Mouse (Mus musculus): ENCODE results near the gene Noxo1. TPM values are rescaled to one million over a fixed set of nuclear protein-coding genes. Genes with fewer than 3 reads are reported as not detected.

The Noxo1 gene
- polyA plus RNA-seq, 1 experiment, result 7.3 TPM

GRCm38 (mm10) chr17:24677500-24678080 lies 18.4 kb upstream of the Noxo1 start:
- WGBS, result 92% methylated on average over 24 of the region's 24 CpGs
- Histone ChIP-seq H3K27me3 (ENCODE audit: control insufficient read depth, insufficient read depth, low read length) (no peaks in the 10 kb centered on the region), H3K4me3 (replicated peaks; ENCODE audit: insufficient read depth, low read depth, low read length) (no peak overlapping the region), H3K27ac (ENCODE audit: insufficient read depth, low read length) (no peak overlapping the region), H3K4me1 (ENCODE audit: control insufficient read depth, insufficient read depth, low read length) (peaks cover 22% of the 10 kb centered on the region)
- TF ChIP-seq CTCF (IDR thresholded peaks at IDR 0.05; ENCODE audit: borderline replicate concordance, insufficient read depth, low read depth, low read length), result no peak
- no peak for TF ChIP-seq POLR2A (IDR thresholded peaks at IDR 0.05; ENCODE audit: borderline replicate concordance, insufficient read depth, low read length)
- DNase-seq, result no peak

GRCm38 (mm10) chr17:24686514-24686913 lies 9.5 kb upstream of the Noxo1 start:
- peaks cover 20% of the 10 kb centered on the region for H3K4me1 ChIP-seq (ENCODE audit: control insufficient read depth, insufficient read depth, low read length)
- TF ChIP-seq POLR2A (IDR thresholded peaks at IDR 0.05; ENCODE audit: borderline replicate concordance, insufficient read depth, low read length) (no peak), CTCF (IDR thresholded peaks at IDR 0.05; ENCODE audit: borderline replicate concordance, insufficient read depth, low read depth, low read length) (no peak)
- H3K4me3 ChIP-seq (replicated peaks; ENCODE audit: insufficient read depth, low read depth, low read length), result no peak overlapping the region
- H3K27me3 ChIP-seq (ENCODE audit: control insufficient read depth, insufficient read depth, low read length), result no peaks in the 10 kb centered on the region
- DNase-seq, result no peak
- 50% methylated on average over 16 of the region's 16 CpGs for WGBS
- no peak overlapping the region for H3K27ac ChIP-seq (ENCODE audit: insufficient read depth, low read length)

GRCm38 (mm10) chr17:24687146-24687595 lies 8.9 kb upstream of the Noxo1 start:
- TF ChIP-seq POLR2A (IDR thresholded peaks at IDR 0.05; ENCODE audit: borderline replicate concordance, insufficient read depth, low read length) (no peak), CTCF (IDR thresholded peaks at IDR 0.05; ENCODE audit: borderline replicate concordance, insufficient read depth, low read depth, low read length) (no peak)
- H3K4me1 ChIP-seq (ENCODE audit: control insufficient read depth, insufficient read depth, low read length), result peaks cover 20% of the 10 kb centered on the region
- WGBS, result 16% methylated on average over 25 of the region's 25 CpGs
- H3K27me3 ChIP-seq (ENCODE audit: control insufficient read depth, insufficient read depth, low read length), result no peaks in the 10 kb centered on the region
- no peak for DNase-seq
- no peak overlapping the region for H3K27ac ChIP-seq (ENCODE audit: insufficient read depth, low read length)
- peak overlapping the region; percentile 26 for H3K4me3 ChIP-seq (replicated peaks; ENCODE audit: insufficient read depth, low read depth, low read length)

DNA sequence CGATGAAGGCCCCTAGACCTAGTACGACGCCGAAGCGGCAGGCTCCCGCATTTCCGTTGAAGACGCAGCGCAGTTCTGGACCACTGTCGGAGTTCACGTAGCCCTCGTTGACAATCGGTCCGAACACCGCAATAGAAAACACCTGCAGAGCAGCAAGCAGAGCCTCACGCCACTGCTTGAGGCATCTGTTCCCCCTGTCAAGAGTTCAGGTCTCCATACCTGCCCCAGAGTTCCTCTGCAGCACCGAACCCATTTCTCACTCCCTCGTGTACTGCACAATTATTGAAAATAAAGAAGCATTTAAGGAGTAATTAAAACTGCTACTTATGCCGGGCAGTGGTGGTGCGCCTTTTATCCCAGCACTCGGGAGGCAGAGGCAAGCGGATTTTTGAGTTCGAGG lies 8.4 kb upstream of the Noxo1 start:
- no peak for DNase-seq
- Histone ChIP-seq H3K4me1 (ENCODE audit: control insufficient read depth, insufficient read depth, low read length) (peaks cover 20% of the 10 kb centered on the region), H3K4me3 (replicated peaks; ENCODE audit: insufficient read depth, low read depth, low read length) (peak overlapping the region; percentile 26), H3K27me3 (ENCODE audit: control insufficient read depth, insufficient read depth, low read length) (no peaks in the 10 kb centered on the region), H3K27ac (ENCODE audit: insufficient read depth, low read length) (no peak overlapping the region)
- WGBS, result 38% methylated on average over 23 of the region's 23 CpGs
- TF ChIP-seq CTCF (IDR thresholded peaks at IDR 0.05; ENCODE audit: borderline replicate concordance, insufficient read depth, low read depth, low read length), result no peak
- TF ChIP-seq POLR2A (IDR thresholded peaks at IDR 0.05; ENCODE audit: borderline replicate concordance, insufficient read depth, low read length), result no peak

GRCm38 (mm10) chr17:24689251-24690081 lies 6.6 kb upstream of the Noxo1 start, which contains the start of gene Syngr3:
Syngr3 (minus strand) TSS chr17:24689955.
- H3K27me3 ChIP-seq (ENCODE audit: control insufficient read depth, insufficient read depth, low read length), result no peaks in the 10 kb centered on the region
- H3K4me1 ChIP-seq (ENCODE audit: control insufficient read depth, insufficient read depth, low read length), result peaks cover 20% of the 10 kb centered on the region
- no peak for TF ChIP-seq CTCF (IDR thresholded peaks at IDR 0.05; ENCODE audit: borderline replicate concordance, insufficient read depth, low read depth, low read length)
- peak; percentile 81 for TF ChIP-seq POLR2A (IDR thresholded peaks at IDR 0.05; ENCODE audit: borderline replicate concordance, insufficient read depth, low read length)
- peak within 1 kb of the TSS; percentile 78 for H3K4me3 ChIP-seq (replicated peaks; ENCODE audit: insufficient read depth, low read depth, low read length)
- under 1% methylated on average over 55 of the region's 55 CpGs for WGBS
- DNase-seq, result peak; percentile 62 to 75
- H3K27ac ChIP-seq (ENCODE audit: insufficient read depth, low read length), result peak within 1 kb of the TSS; percentile 93

- 86% methylated on average over 5 of the region's 5 CpGs for WGBS
- H3K4me3 ChIP-seq (replicated peaks; ENCODE audit: insufficient read depth, low read depth, low read length), result no peak overlapping the region
- no peak for DNase-seq
- TF ChIP-seq CTCF (IDR thresholded peaks at IDR 0.05; ENCODE audit: borderline replicate concordance, insufficient read depth, low read depth, low read length), result no peak
- no peak for TF ChIP-seq POLR2A (IDR thresholded peaks at IDR 0.05; ENCODE audit: borderline replicate concordance, insufficient read depth, low read length)
- H3K27me3 ChIP-seq (ENCODE audit: control insufficient read depth, insufficient read depth, low read length), result no peaks in the 10 kb centered on the region
- peaks cover 13% of the 10 kb centered on the region for H3K4me1 ChIP-seq (ENCODE audit: control insufficient read depth, insufficient read depth, low read length)
- H3K27ac ChIP-seq (ENCODE audit: insufficient read depth, low read length), result no peak overlapping the region
These were observed 3.6 kb upstream of the Noxo1 start for GRCm38 (mm10) chr17:24692385-24692784.

- 6% methylated on average over 51 of the region's 51 CpGs for WGBS
- DNase-seq, result no peak
- Histone ChIP-seq H3K4me1 (ENCODE audit: control insufficient read depth, insufficient read depth, low read length) (no peaks in the 10 kb centered on the region), H3K27ac (ENCODE audit: insufficient read depth, low read length) (peak overlapping the region; percentile 45; the same call in 1 of the 2 replicates), H3K4me3 (replicated peaks; ENCODE audit: insufficient read depth, low read depth, low read length) (peak overlapping the region; percentile 67), H3K27me3 (ENCODE audit: control insufficient read depth, insufficient read depth, low read length) (no peaks in the 10 kb centered on the region)
- TF ChIP-seq CTCF (IDR thresholded peaks at IDR 0.05; ENCODE audit: borderline replicate concordance, insufficient read depth, low read depth, low read length) (no peak), POLR2A (IDR thresholded peaks at IDR 0.05; ENCODE audit: borderline replicate concordance, insufficient read depth, low read length) (no peak)
These were observed 566 bp upstream of the Noxo1 start for GRCm38 (mm10) chr17:24695326-24696010.
